Mouse (Mus musculus) G1E (cell line): ENCODE measurements around the gene Cadm1. TPM values are rescaled to one million over a fixed set of nuclear protein-coding genes. Genes with fewer than 3 reads are reported as not detected.

Experiments used
- ATAC-seq: 2 replicates; pipeline ENCODE4 v1.8.0; 2016; ENCODE audit warnings: mild to moderate bottlenecking; ENCODE audit not compliant: insufficient number of reproducible peaks, poor library complexity, low FRiP score, severe bottlenecking; ENCODE audit errors: extremely low read depth
- DNase-seq: peaks from one replicate; pipeline ENCODE4 v3.0.0; 2012; ENCODE audit warnings: low spot score
- H3K27me3 ChIP-seq: 2 replicates; pipeline ENCODE4 v1.6.1; 2012; ENCODE audit warnings: mild to moderate bottlenecking, low read length, inconsistent platforms; ENCODE audit not compliant: insufficient read depth
- H3K36me3 ChIP-seq: replicated peaks from 2 replicates; pipeline ENCODE3; 2012; ENCODE audit warnings: mild to moderate bottlenecking, inconsistent platforms
- H3K4me1 ChIP-seq: 2 replicates; pipeline ENCODE4 v1.6.1; 2012; ENCODE audit warnings: low read depth, low read length, inconsistent platforms, mixed read lengths; ENCODE audit not compliant: insufficient read depth
- H3K4me3 ChIP-seq: 2 replicates; pipeline ENCODE4 v1.5.1; 2012; ENCODE audit warnings: low read depth, mild to moderate bottlenecking, inconsistent platforms, low read length, moderate library complexity, mixed read lengths
- H3K9me3 ChIP-seq: replicated peaks from 2 replicates; pipeline ENCODE4 v1.6.1; 2012; ENCODE audit warnings: inconsistent platforms
- CTCF ChIP-seq: IDR thresholded peaks from 2 replicates; pipeline ENCODE4 v1.5.1; 2012; ENCODE audit warnings: low read depth, low read length, inconsistent platforms, mixed read lengths
- GATA1 ChIP-seq: IDR thresholded peaks from 2 replicates; pipeline ENCODE4 v1.6.1; 2012; ENCODE audit warnings: borderline replicate concordance, low read length, inconsistent platforms, mixed read lengths
- GATA2 ChIP-seq: IDR thresholded peaks from 2 replicates; pipeline ENCODE4 v1.6.1; 2012; ENCODE audit warnings: low read depth, low read length, inconsistent platforms, borderline replicate concordance
- POLR2AphosphoS5 ChIP-seq: IDR thresholded peaks from 2 replicates; pipeline ENCODE4 v1.6.1; 2012; ENCODE audit warnings: low read depth, low read length, inconsistent platforms; ENCODE audit not compliant: insufficient replicate concordance
- TAL1 ChIP-seq: conservative IDR thresholded peaks from 2 replicates; pipeline ENCODE4 v1.6.1; 2012; ENCODE audit warnings: low read depth, low read length, inconsistent platforms, mixed read lengths
- polyA plus RNA-seq: library from polyadenylated mRNA; stranded (reverse); fragments of >175 nt; gene quantifications from 2 replicates; pipeline ENCODE4 v1.2.3, GENCODE M21; 2012
- total RNA-seq, 2 experiments: library from RNA; stranded (forward) in 1 of 2; stranded (reverse) in 1 of 2; fragments of 200-1000 nt in 1 of 2; fragments of >200 nt in 1 of 2; fragmentation: Nextera tagmentation in 1 of 2; gene quantifications; 2 replicates each; pipeline ENCODE4 v1.2.3; 2014 to 2017

Cadm1 gene
- total and polyA plus RNA-seq, 3 experiments = 0.38 TPM; not detected in 2

GRCm38 (mm10) chr9:47575764-47576163, 45.8 kb downstream of the Cadm1 start:
- Histone ChIP-seq H3K4me1 (no peaks in the 10 kb centered on the region), H3K4me3 (no peak overlapping the region), H3K27me3 (no peaks in the 10 kb centered on the region), H3K36me3 (no peaks in the 10 kb centered on the region), H3K9me3 (peaks cover 7% of the 10 kb centered on the region)
- DNase-seq = no peak
- no peak for ATAC-seq
- TF ChIP-seq POLR2AphosphoS5 (no peak), TAL1 (no peak), CTCF (no peak), GATA2 (no peak), GATA1 (no peak)

GRCm38 (mm10) chr9:47579464-47579863, 49.5 kb downstream of the Cadm1 start:
- Histone ChIP-seq H3K9me3 (peaks cover 2% of the 10 kb centered on the region; the same call in 1 of the 2 replicates), H3K27me3 (no peaks in the 10 kb centered on the region), H3K4me3 (no peak overlapping the region), H3K4me1 (no peaks in the 10 kb centered on the region), H3K36me3 (no peaks in the 10 kb centered on the region)
- DNase-seq (no peak), ATAC-seq (no peak)
- TF ChIP-seq POLR2AphosphoS5 = no peak
- no peak for TF ChIP-seq GATA2
- no peak for TF ChIP-seq GATA1
- no peak for TF ChIP-seq CTCF
- TF ChIP-seq TAL1 = no peak

GRCm38 (mm10) chr9:47581576-47582365, 51.8 kb downstream of the Cadm1 start:
- Histone ChIP-seq H3K36me3 (no peaks in the 10 kb centered on the region), H3K4me1 (no peaks in the 10 kb centered on the region), H3K4me3 (no peak overlapping the region), H3K27me3 (no peaks in the 10 kb centered on the region), H3K9me3 (0 out of 2 replicates have a peak, but pooled peaks cover 2% of the 10 kb centered on the region)
- ATAC-seq (no peak), DNase-seq (no peak)
- TF ChIP-seq GATA1 (no peak), GATA2 (no peak), TAL1 (no peak), POLR2AphosphoS5 (no peak), CTCF (no peak)

GRCm38 (mm10) chr9:47583241-47583640, 53.3 kb downstream of the Cadm1 start:
- Histone ChIP-seq H3K27me3 (no peaks in the 10 kb centered on the region), H3K4me1 (no peaks in the 10 kb centered on the region), H3K4me3 (no peak overlapping the region), H3K36me3 (no peaks in the 10 kb centered on the region), H3K9me3 (0 out of 2 replicates have a peak, but pooled peaks cover 2% of the 10 kb centered on the region)
- DNase-seq (no peak), ATAC-seq (no peak)
- TF ChIP-seq GATA2 = no peak
- no peak for TF ChIP-seq TAL1
- TF ChIP-seq POLR2AphosphoS5 = no peak

- ATAC-seq = no peak
- H3K36me3 ChIP-seq = no peaks in the 10 kb centered on the region
- TF ChIP-seq TAL1 (no peak), GATA2 (no peak), CTCF (no peak), GATA1 (no peak), POLR2AphosphoS5 (no peak)
- H3K4me3 ChIP-seq = no peak overlapping the region
- no peaks in the 10 kb centered on the region for H3K4me1 ChIP-seq
- H3K9me3 ChIP-seq = peaks cover 7% of the 10 kb centered on the region
- no peak for DNase-seq
- H3K27me3 ChIP-seq = no peaks in the 10 kb centered on the region
Measured at GRCm38 (mm10) chr9:47586176-47586575, 56.2 kb downstream of the Cadm1 start.

GRCm38 (mm10) chr9:47586839-47587238, 56.9 kb downstream of the Cadm1 start:
- no peaks in the 10 kb centered on the region for H3K4me1 ChIP-seq
- no peaks in the 10 kb centered on the region for H3K27me3 ChIP-seq
- ATAC-seq (no peak), DNase-seq (no peak)
- H3K9me3 ChIP-seq = peaks cover 7% of the 10 kb centered on the region
- no peaks in the 10 kb centered on the region for H3K36me3 ChIP-seq
- TF ChIP-seq CTCF = no peak
- TF ChIP-seq GATA1 = no peak
- TF ChIP-seq TAL1 = no peak
- TF ChIP-seq POLR2AphosphoS5 = no peak
- no peak for TF ChIP-seq GATA2
- H3K4me3 ChIP-seq = no peak overlapping the region
